Mouse (Mus musculus): ENCODE data around the gene Eif5a. TPM values are rescaled to one million over a fixed set of nuclear protein-coding genes. Genes with fewer than 3 reads are reported as not detected.

Gene Eif5a
- polyA plus RNA-seq, 1 experiment from 2014 or later: 1,371 TPM

DNA sequence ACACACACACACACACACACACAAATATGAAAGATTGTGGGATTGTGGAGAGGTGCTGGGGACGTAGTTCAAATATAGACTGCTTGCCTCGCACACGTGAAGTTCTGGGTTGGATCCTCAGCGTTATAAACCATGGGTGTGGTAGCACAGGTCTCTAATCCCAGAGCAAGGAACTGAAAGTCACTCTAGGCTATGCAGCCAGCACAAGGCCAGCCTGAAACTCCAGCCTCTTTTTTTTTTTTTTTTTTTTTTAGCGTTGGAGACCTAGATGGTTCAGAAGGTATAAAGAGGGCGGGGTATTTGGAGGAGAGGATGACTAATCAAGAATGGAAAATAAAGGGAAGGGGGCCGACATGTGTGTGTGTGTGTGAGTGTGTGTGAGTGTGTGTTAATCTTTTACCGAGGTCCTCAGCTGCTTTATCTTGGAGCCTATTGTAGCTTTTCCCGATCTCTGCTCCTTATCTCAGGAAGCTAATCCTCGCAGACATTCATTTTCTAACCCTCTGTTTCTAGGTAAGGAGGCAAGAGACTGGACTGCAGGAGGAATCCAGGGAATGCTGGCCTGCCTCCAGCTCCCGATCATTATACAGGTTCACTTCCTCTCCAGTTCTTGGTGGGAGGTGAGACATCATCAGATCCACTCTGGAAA, 31.6 kb upstream of the Eif5a start:
- H3K4me2 ChIP-seq (ENCODE audit: low read length): no peak overlapping the region

DNA sequence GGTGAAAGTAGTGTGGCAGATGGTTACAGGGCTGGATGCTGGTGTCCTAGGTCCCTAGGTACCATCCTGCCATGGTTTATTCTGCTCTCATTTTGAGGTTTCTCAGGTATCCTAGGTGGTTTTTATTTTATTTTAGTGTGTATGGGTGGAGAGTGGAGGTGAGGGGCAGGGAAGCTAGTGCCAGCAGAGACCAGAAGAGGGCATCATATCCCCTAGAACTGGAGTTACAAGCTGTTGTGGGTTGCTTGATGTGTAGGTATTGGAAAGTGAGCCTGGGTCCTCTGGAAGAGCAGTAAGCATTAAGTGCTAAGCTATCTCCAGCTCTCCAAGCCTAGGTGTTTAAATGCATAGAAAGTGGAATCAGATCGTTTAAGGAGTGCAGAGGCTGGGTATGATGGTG, 30.5 kb upstream of the Eif5a start:
- Histone ChIP-seq H3K4me3 (replicated peaks; ENCODE audit: low read depth, low read length) (no peak overlapping the region), H3K9ac (ENCODE audit: low read depth, low read length) (no peak overlapping the region), H3K4me2 (ENCODE audit: low read length) (no peak overlapping the region), H3K9me3 (replicated peaks; ENCODE audit: low read length) (no peaks in the 10 kb centered on the region), H3K27me3 (ENCODE audit: insufficient read depth, low read length) (no peaks in the 10 kb centered on the region), H3K27ac (no peak overlapping the region), H3K36me3 (ENCODE audit: insufficient read depth, low read length) (no peaks in the 10 kb centered on the region), H3K4me1 (replicated peaks; ENCODE audit: insufficient read depth, low read length) (peaks cover 6% of the 10 kb centered on the region; the same call in 1 of the 2 replicates)
- WGBS: 36% methylated on average over 1 of the region's 1 CpGs
- DNase-seq (ENCODE audit: low spot score) (peak; percentile 34), ATAC-seq (replicated peaks; ENCODE audit: low FRiP score, low read depth) (no peak)
- peak; percentile 60 for TF ChIP-seq CTCF (IDR thresholded peaks at IDR 0.05; ENCODE audit: low read depth)

More for the DNA sequence above, 31.6 kb upstream of the Eif5a start:
- 54% methylated on average over 11 of the region's 11 CpGs for WGBS
- H3K36me3 ChIP-seq (ENCODE audit: insufficient read depth, low read length): no peaks in the 10 kb centered on the region
- TF ChIP-seq CTCF (IDR thresholded peaks at IDR 0.05; ENCODE audit: low read depth): no peak
- ATAC-seq (replicated peaks; ENCODE audit: low FRiP score, low read depth): no peak
- H3K27me3 ChIP-seq (ENCODE audit: insufficient read depth, low read length): no peaks in the 10 kb centered on the region
- H3K4me1 ChIP-seq (replicated peaks; ENCODE audit: insufficient read depth, low read length): no peaks in the 10 kb centered on the region
- H3K9me3 ChIP-seq (replicated peaks; ENCODE audit: low read length): no peaks in the 10 kb centered on the region
- no peak overlapping the region for H3K9ac ChIP-seq (ENCODE audit: low read depth, low read length)
- no peak overlapping the region for H3K4me3 ChIP-seq (replicated peaks; ENCODE audit: low read depth, low read length)
- DNase-seq (ENCODE audit: low spot score): no peak
- H3K27ac ChIP-seq: no peak overlapping the region

DNA sequence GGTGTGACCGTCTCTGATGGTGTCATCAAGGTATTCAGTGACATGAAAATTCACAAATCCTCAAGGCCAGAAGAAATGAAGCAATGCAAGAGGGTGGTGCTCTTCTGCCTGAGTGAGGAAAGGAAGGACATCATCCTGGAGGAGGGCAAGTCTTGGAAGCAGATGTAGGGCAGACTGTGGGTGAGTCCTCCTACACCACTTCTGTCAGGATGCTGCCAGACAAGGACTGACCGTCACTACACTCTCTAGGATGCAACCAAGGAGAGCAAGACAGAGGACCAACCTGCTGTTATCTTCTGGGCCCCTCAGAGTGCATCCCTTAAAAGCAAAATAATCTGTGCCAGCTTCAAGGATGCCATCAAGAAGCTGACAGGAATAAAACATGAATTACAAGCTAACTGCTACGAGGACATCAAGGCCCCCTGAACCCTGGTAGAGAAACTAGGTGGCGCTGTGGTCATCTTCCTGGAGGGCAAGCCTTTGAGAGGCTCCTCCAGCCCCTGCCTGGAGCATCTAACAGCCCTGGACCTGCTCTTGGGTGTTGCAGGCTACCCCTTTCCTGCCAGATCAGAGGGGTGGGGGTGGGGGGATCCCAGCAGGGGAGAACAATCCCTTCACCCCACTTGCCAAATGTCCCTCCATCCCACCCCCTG, 29.2 kb upstream of the Eif5a start:
- peak; percentile 46 for TF ChIP-seq CTCF (IDR thresholded peaks at IDR 0.05; ENCODE audit: low read depth)
- Histone ChIP-seq H3K9me3 (replicated peaks; ENCODE audit: low read length) (no peaks in the 10 kb centered on the region), H3K4me2 (ENCODE audit: low read length) (no peak overlapping the region), H3K27me3 (ENCODE audit: insufficient read depth, low read length) (no peaks in the 10 kb centered on the region), H3K36me3 (ENCODE audit: insufficient read depth, low read length) (no peaks in the 10 kb centered on the region), H3K4me3 (replicated peaks; ENCODE audit: low read depth, low read length) (no peak overlapping the region), H3K4me1 (replicated peaks; ENCODE audit: insufficient read depth, low read length) (peaks cover 15% of the 10 kb centered on the region), H3K27ac (no peak overlapping the region), H3K9ac (ENCODE audit: low read depth, low read length) (no peak overlapping the region)
- DNase-seq (ENCODE audit: low spot score): no peak
- WGBS: 44% methylated on average over 4 of the region's 4 CpGs
- no peak for ATAC-seq (replicated peaks; ENCODE audit: low FRiP score, low read depth)

DNA sequence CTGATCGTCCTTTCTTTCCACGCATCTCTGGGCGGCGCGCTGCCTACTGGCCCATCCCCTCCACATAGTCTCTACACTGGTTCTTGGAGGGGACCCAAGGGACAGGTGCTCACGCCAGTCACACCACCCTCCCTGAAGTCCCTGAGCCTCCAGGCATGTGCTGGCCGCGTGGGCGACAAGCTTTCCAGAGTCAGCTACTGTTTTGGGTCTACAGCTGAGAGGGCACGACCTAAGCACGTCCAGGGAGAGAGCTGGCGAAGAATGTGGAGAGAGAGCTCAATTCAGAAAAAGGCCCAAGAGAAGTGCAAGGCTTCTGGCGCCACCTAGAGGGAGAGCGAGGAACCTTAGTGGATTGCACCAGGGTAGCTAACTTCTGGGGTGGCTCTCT, 27.0 kb upstream of the Eif5a start:
- 0% methylated on average over 14 of the region's 14 CpGs for WGBS
- Histone ChIP-seq H3K27ac (peak overlapping the region; percentile 57; the same call in 1 of the 2 replicates), H3K4me3 (replicated peaks; ENCODE audit: low read depth, low read length) (peak overlapping the region; percentile 50), H3K27me3 (ENCODE audit: insufficient read depth, low read length) (no peaks in the 10 kb centered on the region), H3K9me3 (replicated peaks; ENCODE audit: low read length) (no peaks in the 10 kb centered on the region), H3K4me2 (ENCODE audit: low read length) (peak overlapping the region; percentile 54), H3K9ac (ENCODE audit: low read depth, low read length) (peak overlapping the region; percentile 62), H3K36me3 (ENCODE audit: insufficient read depth, low read length) (0 out of 2 replicates have a peak, but pooled peaks cover 4% of the 10 kb centered on the region), H3K4me1 (replicated peaks; ENCODE audit: insufficient read depth, low read length) (peaks cover 15% of the 10 kb centered on the region)
- peak; percentile 97 for DNase-seq (ENCODE audit: low spot score)
- ATAC-seq (replicated peaks; ENCODE audit: low FRiP score, low read depth): peak; percentile 26
- peak; percentile 99 for TF ChIP-seq CTCF (IDR thresholded peaks at IDR 0.05; ENCODE audit: low read depth)

DNA sequence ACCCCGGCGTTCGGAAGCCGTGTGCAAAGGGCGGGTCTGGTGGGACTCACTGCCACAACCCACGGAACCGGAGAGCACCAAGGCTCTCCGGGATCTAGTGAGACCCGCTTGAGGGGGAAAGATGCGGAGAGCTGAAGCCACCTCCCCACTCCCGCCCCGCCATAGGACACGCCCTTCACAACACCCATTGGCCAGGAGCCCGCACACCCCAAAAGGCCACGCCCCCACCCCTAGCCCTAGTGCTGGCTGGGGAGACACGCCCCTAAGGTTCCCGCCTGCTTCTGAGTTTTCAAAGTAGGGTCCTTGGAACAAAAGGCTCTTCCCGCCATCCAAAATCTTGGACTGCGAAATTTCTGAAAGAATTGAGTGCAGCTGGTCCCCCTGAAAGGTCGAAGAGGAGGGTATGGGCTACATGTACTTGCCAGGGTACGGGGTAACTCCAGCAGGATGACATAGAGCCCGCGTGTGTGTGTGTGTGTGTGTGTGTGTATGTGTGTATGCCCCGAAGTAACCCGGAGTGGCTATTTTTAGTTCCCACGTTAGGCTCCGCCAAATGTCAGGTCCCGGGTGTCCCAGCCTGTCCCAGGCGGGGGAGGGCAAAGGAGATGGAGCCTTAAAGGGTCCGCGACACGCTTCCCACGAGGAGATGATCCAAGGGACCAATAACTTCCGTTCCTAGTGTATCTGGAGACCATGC, 26.5 kb upstream of the Eif5a start, which contains the start of gene Slc2a4:
Gene Slc2a4, minus strand, starts transcription at position 123 of the 697 bp plus-strand sequence.
- H3K9me3 ChIP-seq (replicated peaks; ENCODE audit: low read length): no peaks in the 10 kb centered on the region
- peak within 1 kb of the TSS; percentile 62 for H3K9ac ChIP-seq (ENCODE audit: low read depth, low read length)
- H3K27me3 ChIP-seq (ENCODE audit: insufficient read depth, low read length): no peaks in the 10 kb centered on the region
- TF ChIP-seq CTCF (IDR thresholded peaks at IDR 0.05; ENCODE audit: low read depth): no peak
- under 1% methylated on average over 34 of the region's 34 CpGs for WGBS
- peak within 1 kb of the TSS; percentile 54 for H3K4me2 ChIP-seq (ENCODE audit: low read length)
- DNase-seq (ENCODE audit: low spot score) (peak; percentile 98), ATAC-seq (replicated peaks; ENCODE audit: low FRiP score, low read depth) (peak; percentile 92)
- H3K4me3 ChIP-seq (replicated peaks; ENCODE audit: low read depth, low read length): peak within 1 kb of the TSS; percentile 50
- H3K36me3 ChIP-seq (ENCODE audit: insufficient read depth, low read length): 0 out of 2 replicates have a peak, but pooled peaks cover 4% of the 10 kb centered on the region
- H3K27ac ChIP-seq: peak within 1 kb of the TSS; percentile 73
- H3K4me1 ChIP-seq (replicated peaks; ENCODE audit: insufficient read depth, low read length): peaks cover 15% of the 10 kb centered on the region
